Mouse (Mus musculus) adrenal gland (tissue): ENCODE measurements around the gene Mrps14.

Experiments
- intact Hi-C: fragments of 180-260 bp; cut with DNase I; formaldehyde crosslinking; loops from one replicate; pipeline ENCODE4 v1.15.1; 2025
- long read RNA-seq, 2 experiments: library from polyadenylated mRNA; unstranded; transcript quantifications; one replicate each; pipeline ENCODE4 v2.0.0; 2020; ENCODE audit warnings: borderline replicate concordance in 1 of 2; ENCODE audit not compliant: insufficient replicate concordance in 1 of 2

Gene Mrps14
- long read RNA-seq, experiment 1, transcript Mrps14-203 (3 exons, 2,999 nt), result major isoform, 207 of 216 reads
- long read RNA-seq, experiment 1, partial matches to known transcripts, result 2 of 216 reads
- long read RNA-seq, experiment 1, other reads (novel, unspliced or antisense), result 6 of 216 reads
- long read RNA-seq, experiment 2, transcript Mrps14-203 (3 exons, 2,999 nt), result major isoform, 267 of 277 reads
- long read RNA-seq, experiment 2, partial matches to known transcripts, result 5 of 277 reads
- long read RNA-seq, experiment 2, other reads (novel, unspliced or antisense), result 5 of 277 reads

DNA sequence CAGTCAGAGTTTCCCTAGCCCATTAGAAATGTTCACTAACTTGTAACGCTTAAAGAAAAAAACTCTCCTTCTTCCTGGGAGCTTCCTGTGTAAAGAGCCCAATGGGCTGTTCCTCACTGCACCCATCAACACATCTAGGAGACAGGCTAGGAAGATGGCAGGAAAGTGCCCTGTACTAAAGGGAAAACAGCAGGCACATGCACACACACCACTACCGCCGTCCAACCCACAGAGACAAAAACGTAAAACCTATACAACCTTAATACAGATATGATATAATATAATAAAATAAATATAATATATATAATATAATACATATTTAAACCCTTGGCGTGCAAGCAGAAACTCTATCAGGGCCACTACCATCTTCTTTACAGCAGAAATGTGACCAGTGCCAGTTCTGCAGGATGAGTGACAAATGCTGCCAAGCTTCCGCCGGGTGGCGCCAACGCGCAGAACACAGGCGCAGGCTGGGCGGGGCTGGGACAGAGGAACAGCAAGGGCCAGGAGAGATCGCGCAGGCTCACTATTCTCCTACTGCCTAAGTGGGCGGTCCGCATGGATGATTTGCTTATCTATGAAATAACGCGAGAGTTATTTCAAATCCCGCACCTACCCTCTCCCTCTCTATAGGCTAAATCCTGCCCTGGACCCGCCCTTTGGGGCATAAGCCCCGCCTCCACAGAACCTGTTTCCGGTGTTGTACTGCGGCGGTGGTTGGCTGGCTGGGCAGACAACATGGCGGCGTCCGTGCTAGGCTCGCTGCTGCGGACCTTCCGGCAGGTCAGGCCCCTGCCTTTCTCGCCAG, at the start of gene Mrps14:
Mrps14 (plus strand) TSS at position 687 of the 808 bp plus-strand sequence.
- intact Hi-C loops, result no loop called here

DNA sequence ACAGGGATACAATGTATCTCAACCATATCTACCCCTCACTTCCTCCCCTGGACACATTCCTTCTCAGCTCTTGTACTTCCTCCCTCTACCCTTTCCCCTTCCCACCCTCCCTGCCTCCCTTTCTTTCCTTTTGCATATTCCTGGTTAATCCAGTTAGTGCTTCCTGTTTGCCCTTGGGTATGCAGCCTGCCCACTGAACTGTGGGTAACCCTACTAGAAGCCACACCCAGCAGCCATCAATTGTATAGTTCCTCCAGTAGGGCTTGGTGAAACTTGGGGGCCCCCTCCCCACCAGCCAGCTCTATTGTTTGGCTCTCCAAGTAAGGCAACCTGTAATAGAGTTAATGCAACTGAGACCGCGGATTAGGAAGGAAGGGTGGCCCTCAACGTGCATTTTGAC, 49.4 kb upstream of the Mrps14 start:
- intact Hi-C loops, result no loop called here

DNA sequence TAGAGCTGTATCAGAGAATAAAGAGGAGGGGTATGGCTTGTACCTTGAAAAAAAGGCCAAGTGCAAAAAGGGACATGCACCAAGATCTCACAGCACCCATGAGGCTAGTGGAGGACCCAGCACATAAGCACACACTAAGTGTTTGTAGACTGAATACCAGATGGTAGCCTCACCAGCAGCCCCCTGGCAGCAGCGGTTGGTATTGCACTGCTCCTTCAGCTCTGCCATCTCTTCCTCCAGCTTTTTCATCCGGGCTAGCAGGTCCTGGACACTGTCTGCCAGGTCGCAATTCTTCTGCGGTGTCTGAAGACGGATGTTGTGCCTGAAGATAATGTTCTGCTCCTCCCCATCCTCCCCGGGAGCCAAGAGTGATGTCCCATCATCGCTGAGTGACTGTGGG, 47.7 kb upstream of the Mrps14 start:
- intact Hi-C loops, result no loop called here

DNA sequence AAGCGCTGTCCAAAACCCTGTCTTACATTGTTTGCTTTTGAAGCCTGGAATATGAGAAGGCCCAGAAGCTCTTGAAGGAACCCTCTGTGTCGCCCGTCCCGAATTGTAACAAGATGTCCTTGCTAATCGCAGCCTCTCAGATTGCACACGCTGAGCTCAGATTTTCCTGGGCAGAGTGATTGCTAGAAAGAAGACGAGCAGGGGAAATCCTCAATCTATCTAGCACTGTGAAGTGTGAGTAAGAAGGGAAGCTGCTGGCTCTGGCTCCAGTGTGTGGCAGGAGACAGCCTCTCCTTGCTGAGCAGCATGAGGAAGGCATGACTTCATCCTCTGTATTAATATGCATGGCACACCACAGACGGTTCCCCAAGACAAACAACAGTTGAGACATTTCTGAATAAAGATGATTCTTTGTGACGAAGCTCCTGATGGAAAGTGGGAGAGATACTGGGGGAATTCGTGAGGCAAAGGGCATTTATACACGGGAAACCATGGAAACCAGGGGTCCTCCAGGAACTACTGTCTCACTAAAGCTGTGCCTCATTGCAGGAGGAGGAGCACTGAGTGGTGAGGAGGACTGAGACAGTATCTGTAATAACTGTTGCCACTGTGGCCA, 45.6 kb upstream of the Mrps14 start:
- intact Hi-C loops, result no loop called here

DNA sequence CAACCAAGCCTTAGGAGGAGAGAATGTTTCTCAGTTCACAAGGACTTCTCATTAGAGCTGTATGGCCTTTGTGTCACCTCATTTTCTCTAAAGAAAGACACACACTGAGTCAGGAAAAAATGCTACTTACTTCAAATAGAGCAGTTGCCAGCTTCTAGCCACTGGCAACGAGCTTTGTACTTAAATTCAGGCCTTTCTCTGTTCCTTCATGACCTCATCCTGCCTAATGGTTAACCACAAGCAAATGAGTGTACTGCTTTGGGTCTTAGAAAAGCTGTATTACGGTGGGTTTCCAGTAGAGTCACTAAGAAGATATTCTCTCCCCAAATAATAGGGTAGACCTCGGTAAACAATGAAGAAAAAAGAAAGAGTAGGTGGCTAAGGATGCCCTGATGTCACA, 44.3 kb upstream of the Mrps14 start:
- intact Hi-C loops, result no loop called here

DNA sequence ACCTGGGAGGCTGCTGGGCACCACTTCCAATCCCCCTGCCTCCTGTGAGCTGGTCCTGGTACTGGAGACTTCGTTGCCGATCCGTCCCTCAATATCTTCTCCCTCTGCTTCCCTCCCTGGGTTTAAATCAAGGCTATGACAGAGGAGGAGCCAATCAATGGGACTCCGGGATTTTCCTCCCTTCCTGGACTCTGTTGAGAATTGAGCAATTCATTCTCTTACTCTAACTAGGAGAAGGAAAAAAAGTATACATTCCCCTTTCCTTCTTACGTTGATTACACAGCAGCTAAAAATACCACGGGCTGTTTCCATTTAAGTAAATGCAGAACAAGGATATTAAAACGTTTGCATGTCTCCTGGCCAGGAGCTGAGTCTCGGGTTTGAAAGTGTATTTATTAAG, 41.5 kb upstream of the Mrps14 start, which contains the start of gene Tnn:
Tnn (minus strand) TSS at position 101 of the 400 bp plus-strand sequence.
- intact Hi-C loops, result no loop called here

DNA sequence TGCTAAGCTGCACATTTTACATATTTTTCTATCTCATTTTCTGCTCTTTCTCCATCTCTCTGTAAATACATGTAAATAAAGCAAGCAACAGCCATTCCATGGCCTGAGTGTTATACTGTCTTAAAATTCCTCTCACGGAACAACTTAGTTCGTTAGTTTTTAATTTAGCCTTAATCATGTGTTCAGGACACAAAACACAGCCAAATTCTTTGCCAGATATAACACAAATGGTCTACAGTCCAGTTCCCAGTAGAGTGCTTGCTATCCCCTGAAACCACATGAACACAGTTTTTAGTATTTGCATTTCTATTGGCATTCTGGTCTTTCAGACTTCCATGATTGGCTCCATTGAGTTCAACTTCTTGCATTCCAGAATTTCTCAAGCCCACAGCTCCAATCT, 36.8 kb upstream of the Mrps14 start:
- intact Hi-C loops, result no loop called here

DNA sequence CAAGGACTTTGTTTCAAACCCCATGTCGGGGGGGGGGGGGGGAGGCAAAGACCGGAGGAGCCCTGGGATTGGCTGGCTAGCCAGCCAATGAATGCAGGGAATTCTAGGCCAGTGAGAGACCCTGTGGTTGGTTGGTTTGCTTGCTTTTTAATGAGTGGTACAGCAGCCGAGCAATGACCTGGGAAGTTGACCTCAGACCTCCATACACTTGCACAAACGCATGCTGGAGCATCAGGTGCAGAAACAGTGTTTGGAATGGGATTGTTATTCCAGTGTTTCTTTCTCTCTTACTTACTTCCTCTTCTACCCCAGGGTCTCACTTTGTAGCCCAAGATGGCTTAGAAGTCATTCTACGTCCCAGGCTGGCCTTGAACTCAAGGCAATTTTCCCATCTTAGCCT, 28.4 kb upstream of the Mrps14 start:
- intact Hi-C loops, result no loop called here

DNA sequence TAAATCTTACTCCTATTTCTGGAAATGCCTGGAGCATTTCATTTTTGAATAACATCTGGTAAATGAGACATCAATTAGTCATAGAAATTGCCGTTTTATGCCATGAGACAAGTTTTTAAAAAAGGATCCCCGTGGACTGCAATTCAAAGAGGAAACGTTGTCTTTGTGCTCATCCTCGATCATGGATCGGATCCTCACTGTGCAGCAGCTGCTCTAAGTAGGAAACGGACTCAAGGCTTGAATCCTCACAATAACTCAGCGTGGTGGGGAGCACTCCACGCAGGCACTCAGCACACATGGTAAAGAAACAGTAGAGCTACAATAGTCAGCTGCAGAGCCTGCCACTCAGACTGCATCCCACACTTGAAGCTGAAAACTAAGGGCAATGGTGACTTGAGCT, 18.1 kb upstream of the Mrps14 start:
- intact Hi-C loops, result no loop called here

DNA sequence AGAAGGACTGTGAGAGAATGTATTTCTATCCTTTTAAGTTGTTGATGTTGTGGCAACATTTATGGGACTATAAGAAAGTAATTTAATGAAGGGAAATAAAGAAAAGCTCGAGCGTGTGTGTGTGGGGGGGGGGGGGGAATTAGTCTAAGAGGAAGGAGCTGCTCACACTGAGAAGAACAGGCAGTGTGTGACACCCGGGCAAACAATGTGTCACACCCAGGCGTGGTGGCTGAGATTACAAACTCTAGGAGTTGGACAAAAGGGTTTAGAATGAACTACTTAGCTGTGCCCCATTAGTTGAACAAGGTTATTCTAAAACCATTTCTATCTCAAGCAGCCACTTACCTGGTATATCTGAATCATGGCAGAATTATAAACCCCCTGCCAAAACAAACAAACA, 13.8 kb upstream of the Mrps14 start:
- intact Hi-C loops, result loop anchor here (5.0 kb wide), 1 partner anchor 269 kb away; no protein-coding TSS in a partner anchor

DNA sequence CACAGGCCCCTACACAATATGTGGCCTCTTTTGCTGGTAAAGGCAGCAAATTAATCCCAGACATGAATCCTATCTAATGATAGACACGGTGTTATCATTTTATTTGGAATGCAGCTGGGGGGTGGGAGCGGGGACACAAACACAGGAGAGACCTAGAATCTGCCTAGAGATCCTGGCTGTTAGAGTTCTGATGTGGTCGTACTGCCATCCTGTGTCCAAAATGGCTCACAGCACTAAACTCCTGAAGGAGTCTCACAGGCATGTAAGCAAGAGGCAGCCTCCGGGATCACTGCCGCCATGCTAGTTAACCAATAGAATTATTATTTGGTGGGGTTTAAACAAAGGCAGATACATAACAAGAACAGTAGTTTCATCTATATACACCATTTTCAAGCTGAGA, 10.5 kb upstream of the Mrps14 start:
- intact Hi-C loops, result loop anchor here (5.0 kb wide), 1 partner anchor 272 kb away; no protein-coding TSS in a partner anchor

DNA sequence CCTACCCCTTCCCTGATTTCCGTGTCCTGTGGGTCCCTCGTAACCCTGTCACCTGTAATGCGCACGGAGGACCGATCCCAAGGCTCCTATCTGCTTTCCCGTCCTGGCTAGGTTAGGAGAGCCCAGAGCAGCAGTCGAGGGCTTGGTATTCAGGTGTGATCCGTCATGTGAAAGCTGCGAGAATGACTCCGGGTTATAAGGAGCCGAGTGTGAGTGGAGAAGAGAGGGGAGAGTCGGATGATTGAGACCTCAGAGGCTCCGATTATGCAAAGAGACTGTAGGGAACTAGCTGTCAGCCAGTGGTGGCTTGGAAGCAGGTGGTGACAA, 285 bp downstream of the Mrps14 start:
- intact Hi-C loops, result no loop called here

DNA sequence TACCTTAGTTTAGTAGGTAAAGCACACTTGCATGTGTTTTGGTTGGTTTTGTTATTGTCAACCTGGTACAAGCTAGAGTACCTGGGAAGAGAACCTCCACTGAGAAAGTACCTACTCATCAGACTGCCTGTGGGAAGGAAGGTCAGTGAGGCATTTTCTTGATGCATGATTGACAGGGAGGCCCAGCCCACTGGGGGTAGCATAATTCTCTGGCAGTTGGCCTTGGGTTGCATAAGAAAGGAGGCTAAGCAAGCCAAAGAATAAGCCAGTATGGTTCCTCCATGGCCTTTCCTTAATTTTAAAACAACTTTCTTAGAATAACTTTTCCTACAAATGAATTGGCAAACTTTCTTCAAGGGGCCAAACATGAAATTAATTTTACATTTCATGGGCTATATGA, 10.5 kb downstream of the Mrps14 start:
- intact Hi-C loops, result no loop called here

DNA sequence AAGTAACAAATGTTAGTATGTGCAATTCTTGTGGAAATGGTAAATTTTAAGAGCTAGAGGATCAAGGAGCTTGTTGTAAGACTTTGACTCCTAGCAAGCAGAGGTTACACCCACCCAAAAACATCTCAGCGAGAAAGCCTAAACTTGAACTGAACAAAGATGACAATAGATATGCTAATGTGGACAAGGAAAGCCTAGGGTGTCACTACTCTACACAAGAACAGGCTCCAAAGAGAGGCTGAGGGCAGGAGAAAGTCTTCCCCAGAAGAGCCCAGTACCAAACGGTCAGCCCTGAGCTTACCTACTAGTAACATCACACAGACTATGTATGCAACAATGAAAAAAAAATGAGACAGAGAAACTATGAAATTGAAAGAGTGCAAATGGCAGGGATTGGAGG, 14.8 kb downstream of the Mrps14 start:
- intact Hi-C loops, result loop anchor here (2.0 kb wide), 1 partner anchor 13 kb away; no protein-coding TSS in a partner anchor

DNA sequence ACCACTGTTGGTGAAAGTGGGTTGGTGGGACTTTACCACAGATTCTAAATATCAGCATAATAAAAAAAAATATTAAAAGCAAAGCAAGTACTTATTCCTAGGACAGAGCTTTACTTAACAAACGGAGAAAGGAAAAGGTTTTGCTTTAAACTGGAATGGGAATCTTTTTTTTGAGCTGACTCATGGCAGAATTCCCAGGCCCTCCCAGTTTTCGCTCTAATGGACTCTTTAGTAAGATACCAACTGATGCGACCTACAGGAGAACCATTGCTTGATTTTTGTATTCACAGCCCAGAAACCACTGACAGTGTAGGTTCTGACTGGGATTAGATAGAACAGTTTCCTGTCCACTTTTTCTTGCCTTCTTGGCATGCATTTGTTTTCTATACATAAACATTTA, 15.6 kb downstream of the Mrps14 start:
- intact Hi-C loops, result loop anchor here (2.0 kb wide), 1 partner anchor 14 kb away; no protein-coding TSS in a partner anchor

DNA sequence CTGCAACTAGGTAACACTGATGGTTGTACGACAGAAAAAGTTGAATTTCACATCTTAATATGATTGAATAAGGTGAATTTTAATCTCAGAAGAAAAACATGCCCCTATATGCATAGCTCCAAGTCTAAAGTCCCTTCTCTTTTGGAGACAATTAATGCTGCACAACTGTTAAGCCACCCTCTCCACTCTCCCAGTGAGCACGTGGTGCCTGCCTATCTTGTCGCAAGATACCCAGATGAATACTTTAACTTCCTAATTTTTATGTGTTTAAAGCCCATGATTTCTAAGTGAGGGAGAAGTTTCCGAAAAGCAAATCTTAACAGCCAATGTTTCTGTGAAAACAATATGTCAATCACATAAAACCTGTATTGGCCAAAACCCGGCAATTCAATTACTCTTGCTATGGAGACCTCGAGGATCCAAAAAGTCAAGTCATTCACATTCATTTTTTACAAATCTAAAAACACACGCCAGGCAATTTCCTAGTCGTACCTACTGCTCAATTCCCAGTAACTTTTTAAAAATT, 16.6 kb downstream of the Mrps14 start:
- intact Hi-C loops, result loop anchor here (2.0 kb wide), 1 partner anchor 15 kb away; no protein-coding TSS in a partner anchor

DNA sequence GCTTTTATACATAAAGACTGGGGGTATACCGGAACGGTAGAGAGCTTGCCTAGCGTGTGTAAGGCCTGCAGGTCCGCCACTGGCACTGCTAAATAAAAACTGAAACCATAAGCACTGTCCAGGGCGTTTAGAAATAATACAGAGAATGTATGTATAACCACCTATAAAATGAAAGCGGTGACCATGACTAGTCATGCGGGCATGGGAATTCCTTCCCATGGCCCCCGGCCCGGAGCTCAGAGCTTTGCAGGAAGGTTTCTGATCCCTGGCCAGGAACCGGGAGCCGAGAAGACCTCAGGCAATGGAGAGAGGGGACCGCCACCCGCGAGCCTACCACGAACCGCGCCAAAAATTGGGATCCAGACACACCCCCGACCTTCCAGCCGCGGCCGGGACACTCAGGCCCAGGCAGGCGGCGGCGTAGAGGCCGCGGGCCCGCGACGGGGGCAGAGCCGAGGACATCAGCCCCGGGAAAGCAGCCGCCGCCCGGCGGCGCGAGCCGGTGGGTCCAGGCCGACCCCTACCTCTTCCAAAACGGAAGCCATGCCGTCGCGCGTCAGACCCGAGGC, 17.2 kb downstream of the Mrps14 start:
- intact Hi-C loops, result no loop called here

DNA sequence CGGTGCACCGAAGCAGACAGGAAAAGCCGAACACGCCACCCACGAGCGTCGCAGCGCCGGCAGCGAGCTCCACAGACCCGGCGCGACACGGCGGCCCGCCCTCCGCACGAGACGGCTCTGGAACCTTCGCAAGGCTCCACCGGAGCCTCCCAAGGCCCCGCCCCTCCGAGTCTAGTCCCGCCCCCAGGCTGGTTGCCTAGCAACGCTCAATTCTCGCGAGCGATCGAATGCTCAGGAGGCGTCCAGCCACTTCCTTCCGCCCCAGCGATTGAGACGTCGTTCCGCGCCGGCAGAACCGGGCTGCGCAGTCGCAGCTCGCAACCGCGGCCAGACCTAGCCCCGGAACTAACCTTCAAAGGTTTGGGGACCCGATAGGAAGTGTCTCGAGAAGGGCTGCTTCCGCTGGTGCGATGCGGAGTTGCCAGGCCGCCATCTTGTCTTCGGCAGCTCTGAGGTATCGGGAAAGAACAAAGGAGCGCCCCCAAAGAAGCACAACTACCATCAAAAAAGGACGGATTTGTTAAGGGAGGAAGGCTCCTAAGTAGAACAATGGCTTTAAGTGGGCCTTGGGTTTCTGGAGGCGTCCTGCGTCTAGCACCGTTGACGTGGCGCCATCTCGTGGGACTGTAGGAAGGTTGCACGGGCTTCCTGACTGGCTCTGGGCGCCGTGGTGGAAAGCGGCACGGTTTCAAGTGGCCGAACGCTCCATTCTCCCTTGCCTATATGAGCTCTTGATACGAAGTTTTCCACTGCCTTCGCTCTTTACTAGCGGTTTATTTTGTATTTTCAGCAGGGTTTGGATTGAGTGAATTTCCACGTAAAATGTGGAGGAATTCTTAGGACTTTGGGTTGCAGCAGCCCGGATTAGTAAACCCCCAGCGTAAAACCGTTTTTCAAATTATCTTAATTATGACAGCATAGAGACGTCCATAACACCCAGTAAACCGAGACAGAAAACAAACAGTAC, 18.0 kb downstream of the Mrps14 start, which contains the start of gene Cacybp:
Cacybp (minus strand) TSS at position 173 of the 967 bp plus-strand sequence.
- intact Hi-C loops, result no loop called here

DNA sequence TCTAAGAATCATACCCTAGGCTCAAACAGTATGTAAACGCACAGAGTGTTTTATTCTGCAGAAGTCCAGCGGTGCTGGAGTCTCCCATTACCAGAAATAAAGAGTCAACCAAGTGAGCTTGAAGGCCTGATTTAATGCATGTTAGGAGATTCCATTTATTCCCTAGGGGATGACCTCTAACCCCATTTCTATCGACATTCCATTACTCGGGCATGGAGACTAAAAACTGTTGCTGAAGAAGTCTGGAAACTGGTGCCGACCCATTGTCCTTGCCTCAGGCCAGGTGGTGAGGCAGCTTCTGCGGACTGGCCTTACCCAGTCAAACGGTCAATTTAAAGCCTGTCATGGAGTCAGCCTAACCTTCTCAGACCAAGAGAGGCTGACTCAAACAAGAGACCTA, 19.2 kb downstream of the Mrps14 start:
- intact Hi-C loops, result no loop called here

DNA sequence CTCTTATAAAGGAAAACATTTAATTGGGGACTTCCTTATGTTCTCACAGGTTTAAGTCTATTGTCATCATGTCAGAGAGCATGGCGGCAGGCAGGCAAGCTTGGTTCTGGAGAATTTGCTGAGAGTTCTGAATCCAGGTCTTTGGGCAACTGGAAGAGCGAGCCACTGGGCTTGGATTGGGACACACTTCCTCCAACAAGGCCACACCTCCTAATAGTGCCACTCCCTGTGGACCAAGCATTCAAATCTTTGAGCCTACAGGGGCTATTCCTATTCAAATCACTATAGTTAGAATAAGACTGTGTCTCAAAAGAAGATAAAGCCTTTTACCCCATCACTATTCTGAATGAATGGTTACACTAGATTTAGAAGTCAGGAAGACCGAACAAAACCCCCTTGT, 22.9 kb downstream of the Mrps14 start:
- intact Hi-C loops, result no loop called here
